Mouse (Mus musculus) heart, embryonic 11.5 days (tissue): ENCODE measurements around the gene Wnt8b. TPM values are rescaled to one million over a fixed set of nuclear protein-coding genes. Genes with fewer than 3 reads are reported as not detected.
"Not testable (repeated sequence)": the region's sequence is repeated elsewhere in the genome, so short reads cannot be mapped to it uniquely, and the experiment has no call there.

Source experiments
- ATAC-seq: fragments of 200-750 bp; cut with Nextera tagmentation; replicated peaks from 2 replicates; pipeline ENCODE4 v1.8.0; 2017; ENCODE audit warnings: moderate library complexity; ENCODE audit not compliant: insufficient number of reproducible peaks, low FRiP score, low TSS enrichment
- H3K27ac ChIP-seq: fragments of 300-500 bp; sonication (generic); 2 replicates; pipeline ENCODE4 v1.5.1; 2014; ENCODE audit warnings: mild to moderate bottlenecking, low read depth, low read length
- H3K27me3 ChIP-seq: fragments of 300-500 bp; sonication (generic); 2 replicates; pipeline ENCODE4 v1.6.1; 2014; ENCODE audit warnings: mild to moderate bottlenecking, low read length, mixed read lengths; ENCODE audit not compliant: control insufficient read depth, insufficient read depth
- H3K36me3 ChIP-seq: fragments of 300-500 bp; sonication (generic); 2 replicates; pipeline ENCODE4 v1.6.1; 2014; ENCODE audit warnings: mild to moderate bottlenecking, low read length, moderate library complexity, mixed read lengths; ENCODE audit not compliant: control insufficient read depth, insufficient read depth
- H3K4me1 ChIP-seq: fragments of 300-500 bp; sonication (generic); 2 replicates; pipeline ENCODE4 v1.6.1; 2014; ENCODE audit warnings: low read length; ENCODE audit not compliant: control insufficient read depth, insufficient read depth
- H3K4me2 ChIP-seq: fragments of 300-500 bp; sonication (generic); 2 replicates; pipeline ENCODE4 v1.6.1; 2014; ENCODE audit warnings: mild to moderate bottlenecking, moderate library complexity
- H3K4me3 ChIP-seq: fragments of 300-500 bp; sonication (generic); 2 replicates; pipeline ENCODE4 v1.5.1; 2014; ENCODE audit warnings: low read depth, low read length
- H3K9ac ChIP-seq: fragments of 300-500 bp; sonication (generic); 2 replicates; pipeline ENCODE4 v1.6.1; 2014; ENCODE audit warnings: mild to moderate bottlenecking, low read depth, low read length, moderate library complexity
- H3K9me3 ChIP-seq: fragments of 300-500 bp; sonication (generic); replicated peaks from 2 replicates; pipeline ENCODE4 v1.6.1; 2016; ENCODE audit warnings: low read length; ENCODE audit not compliant: control insufficient read depth
- WGBS: fragments of 180-500 bp; shearing (Covaris S2); extraction: QIAGEN DNeasy Blood & Tissue Kit; methylation state at CpG from one replicate; pipeline ENCODE4 v1.1.7; 2014; ENCODE audit not compliant: insufficient replicate concordance; 5-methylcytosine and 5-hydroxymethylcytosine counted together
- polyA plus RNA-seq: library from polyadenylated mRNA; unstranded; fragments of >200 nt; fragmentation: Nextera tagmentation; extraction: Ambion mirVana; gene quantifications from 2 replicates; pipeline ENCODE4 v1.2.1, GENCODE M21; 2014

Gene Wnt8b
- polyA plus RNA-seq, 1 experiment from 2014 or later = not detected

- H3K36me3 ChIP-seq = no peaks in the 10 kb centered on the region
- no peaks in the 10 kb centered on the region; the same call in 1 of the 2 replicates for H3K4me1 ChIP-seq
- no peak for ATAC-seq
- no peak overlapping the region for H3K4me2 ChIP-seq
- 85% methylated on average over 4 of the region's 4 CpGs for WGBS
- H3K27me3 ChIP-seq = no peaks in the 10 kb centered on the region
- no peak overlapping the region for H3K27ac ChIP-seq
- H3K4me3 ChIP-seq = no peak overlapping the region
- no peak overlapping the region for H3K9ac ChIP-seq
- H3K9me3 ChIP-seq = no peaks in the 10 kb centered on the region
Measured at GRCm38 (mm10) chr19:44462141-44462540, 31.1 kb upstream of the Wnt8b start.

- H3K4me2 ChIP-seq, H3K27ac ChIP-seq, ATAC-seq, H3K27me3 ChIP-seq, H3K4me3 ChIP-seq, H3K36me3 ChIP-seq, H3K9ac ChIP-seq, H3K4me1 ChIP-seq, H3K9me3 ChIP-seq: not testable (repeated sequence)
- WGBS = 75% methylated on average over 14 of the region's 14 CpGs
Measured at GRCm38 (mm10) chr19:44465960-44466525, 27.2 kb upstream of the Wnt8b start.

GRCm38 (mm10) chr19:44474158-44474557 is 19.1 kb upstream of the Wnt8b start:
- 3% methylated on average over 10 of the region's 10 CpGs for WGBS
- H3K9me3 ChIP-seq = no peaks in the 10 kb centered on the region
- no peaks in the 10 kb centered on the region for H3K4me1 ChIP-seq
- H3K27ac ChIP-seq = no peak overlapping the region
- H3K9ac ChIP-seq = no peak overlapping the region
- no peak overlapping the region for H3K4me2 ChIP-seq
- H3K36me3 ChIP-seq = no peaks in the 10 kb centered on the region
- no peaks in the 10 kb centered on the region for H3K27me3 ChIP-seq
- no peak overlapping the region for H3K4me3 ChIP-seq
- no peak for ATAC-seq

- Histone ChIP-seq H3K9me3 (no peaks in the 10 kb centered on the region), H3K4me3 (no peak overlapping the region), H3K4me1 (no peaks in the 10 kb centered on the region), H3K36me3 (no peaks in the 10 kb centered on the region), H3K4me2 (no peak overlapping the region), H3K27me3 (no peaks in the 10 kb centered on the region), H3K27ac (no peak overlapping the region), H3K9ac (no peak overlapping the region)
- 74% methylated on average over 6 of the region's 6 CpGs for WGBS
- no peak for ATAC-seq
Measured at GRCm38 (mm10) chr19:44475268-44475667, 18.0 kb upstream of the Wnt8b start.

- Histone ChIP-seq H3K9me3 (no peaks in the 10 kb centered on the region), H3K4me2 (no peak overlapping the region), H3K36me3 (no peaks in the 10 kb centered on the region), H3K27me3 (no peaks in the 10 kb centered on the region), H3K9ac (no peak overlapping the region), H3K4me3 (no peak overlapping the region), H3K27ac (no peak overlapping the region), H3K4me1 (no peaks in the 10 kb centered on the region)
- no peak for ATAC-seq
- 41% methylated on average over 3 of the region's 3 CpGs for WGBS
Measured at GRCm38 (mm10) chr19:44476541-44476940, 16.7 kb upstream of the Wnt8b start.

- Histone ChIP-seq H3K4me2 (no peak overlapping the region), H3K36me3 (no peaks in the 10 kb centered on the region), H3K4me3 (no peak overlapping the region), H3K9ac (no peak overlapping the region), H3K4me1 (no peaks in the 10 kb centered on the region), H3K9me3 (no peaks in the 10 kb centered on the region), H3K27me3 (peaks cover 4% of the 10 kb centered on the region; the same call in 1 of the 2 replicates), H3K27ac (no peak overlapping the region)
- ATAC-seq = no peak
- 12% methylated on average over 8 of the region's 8 CpGs for WGBS
Measured at GRCm38 (mm10) chr19:44487266-44487665, 6.0 kb upstream of the Wnt8b start.

- Histone ChIP-seq H3K9ac (no peak overlapping the region), H3K27ac (no peak overlapping the region), H3K4me1 (no peaks in the 10 kb centered on the region), H3K36me3 (no peaks in the 10 kb centered on the region), H3K27me3 (peaks cover 4% of the 10 kb centered on the region; the same call in 1 of the 2 replicates), H3K4me3 (no peak overlapping the region), H3K4me2 (no peak overlapping the region), H3K9me3 (no peaks in the 10 kb centered on the region)
- WGBS = 45% methylated on average over 8 of the region's 8 CpGs
- no peak for ATAC-seq
Measured at GRCm38 (mm10) chr19:44496511-44496910, 3.2 kb downstream of the Wnt8b start.

- Histone ChIP-seq H3K27me3 (peaks cover 4% of the 10 kb centered on the region; the same call in 1 of the 2 replicates), H3K9ac (no peak overlapping the region), H3K4me1 (no peaks in the 10 kb centered on the region), H3K4me2 (no peak overlapping the region), H3K36me3 (no peaks in the 10 kb centered on the region), H3K4me3 (no peak overlapping the region), H3K9me3 (no peaks in the 10 kb centered on the region), H3K27ac (no peak overlapping the region)
- ATAC-seq = no peak
- WGBS = 72% methylated on average over 10 of the region's 10 CpGs
Measured at GRCm38 (mm10) chr19:44496941-44497340, 3.7 kb downstream of the Wnt8b start.

GRCm38 (mm10) chr19:44498936-44499335 is 5.7 kb downstream of the Wnt8b start:
- H3K9ac ChIP-seq = no peak overlapping the region
- no peak for ATAC-seq
- 62% methylated on average over 6 of the region's 6 CpGs for WGBS
- H3K27me3 ChIP-seq = peaks cover 2% of the 10 kb centered on the region; the same call in 1 of the 2 replicates
- no peak overlapping the region for H3K4me3 ChIP-seq
- H3K36me3 ChIP-seq = no peaks in the 10 kb centered on the region
- no peaks in the 10 kb centered on the region for H3K9me3 ChIP-seq
- H3K4me1 ChIP-seq = no peaks in the 10 kb centered on the region
- H3K27ac ChIP-seq = no peak overlapping the region
- no peak overlapping the region for H3K4me2 ChIP-seq
